Mouse (Mus musculus): ENCODE results near the gene Afap1. TPM values are rescaled to one million over a fixed set of nuclear protein-coding genes. Genes with fewer than 3 reads are reported as not detected.

Gene Afap1
- 17.2 and 19.7 TPM in 2 replicates for polyA plus RNA-seq (2012; rRNA removed)

- peaks cover 11% of the 10 kb centered on the region; the same call in 1 of the 2 replicates for H3K4me1 ChIP-seq (ENCODE audit: control insufficient read depth, insufficient read depth, low read length)
- H3K27ac ChIP-seq (ENCODE audit: insufficient read depth, low read depth, low read length): peak within 1 kb of the TSS; percentile 77
- H3K27me3 ChIP-seq (replicated peaks; ENCODE audit: control insufficient read depth, insufficient read depth, low read length): no peaks in the 10 kb centered on the region
- TF ChIP-seq CTCF (conservative IDR thresholded peaks at IDR 0.05; ENCODE audit: insufficient read depth, insufficient read length, low read depth, low read length): no peak
- no peak for TF ChIP-seq POLR2A (IDR thresholded peaks at IDR 0.05; ENCODE audit: low read depth, low read length)
- peak; percentile 100 for DNase-seq
- peak within 1 kb of the TSS; percentile 80 for H3K4me3 ChIP-seq (ENCODE audit: insufficient read depth, low read depth, low read length)
- under 1% methylated on average over 49 of the region's 49 CpGs for WGBS
- no peaks in the 10 kb centered on the region for H3K36me3 ChIP-seq (ENCODE audit: control insufficient read depth, insufficient read depth, low read length)
These were observed at the start of gene Afap1 for GRCm38 (mm10) chr5:35893093-35893804. Gene Afap1 (plus strand): TSS chr5:35893319.

DNA sequence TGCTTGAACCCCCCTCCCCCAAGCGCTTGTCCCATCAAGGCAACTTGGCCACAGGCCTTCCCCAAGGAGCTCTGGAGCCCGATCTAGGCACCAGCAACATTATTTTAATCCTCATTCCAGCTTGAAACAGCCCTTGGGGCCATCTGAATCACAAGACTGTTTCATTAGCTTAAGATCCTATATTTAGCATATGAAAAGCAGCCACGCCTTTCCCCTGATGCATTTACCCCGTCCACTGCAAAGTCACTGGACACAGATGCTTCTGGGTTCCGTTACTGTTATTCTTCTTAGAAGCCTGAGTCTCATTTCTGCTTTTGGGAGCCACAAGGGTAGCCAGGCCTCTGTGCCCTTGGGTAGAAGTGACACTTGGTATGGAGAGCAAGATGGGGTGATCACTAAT, 41.6 kb upstream of the Afap1 start:
- WGBS: 85% methylated on average over 5 of the region's 5 CpGs
- Histone ChIP-seq H3K4me3 (ENCODE audit: insufficient read depth, low read depth, low read length) (no peak overlapping the region), H3K36me3 (ENCODE audit: control insufficient read depth, insufficient read depth, low read length) (no peaks in the 10 kb centered on the region), H3K27ac (ENCODE audit: insufficient read depth, low read depth, low read length) (no peak overlapping the region), H3K4me1 (ENCODE audit: control insufficient read depth, insufficient read depth, low read length) (no peaks in the 10 kb centered on the region), H3K27me3 (replicated peaks; ENCODE audit: control insufficient read depth, insufficient read depth, low read length) (no peaks in the 10 kb centered on the region)
- DNase-seq: no peak
- TF ChIP-seq CTCF (conservative IDR thresholded peaks at IDR 0.05; ENCODE audit: insufficient read depth, insufficient read length, low read depth, low read length): no peak
- no peak for TF ChIP-seq POLR2A (IDR thresholded peaks at IDR 0.05; ENCODE audit: low read depth, low read length)

DNA sequence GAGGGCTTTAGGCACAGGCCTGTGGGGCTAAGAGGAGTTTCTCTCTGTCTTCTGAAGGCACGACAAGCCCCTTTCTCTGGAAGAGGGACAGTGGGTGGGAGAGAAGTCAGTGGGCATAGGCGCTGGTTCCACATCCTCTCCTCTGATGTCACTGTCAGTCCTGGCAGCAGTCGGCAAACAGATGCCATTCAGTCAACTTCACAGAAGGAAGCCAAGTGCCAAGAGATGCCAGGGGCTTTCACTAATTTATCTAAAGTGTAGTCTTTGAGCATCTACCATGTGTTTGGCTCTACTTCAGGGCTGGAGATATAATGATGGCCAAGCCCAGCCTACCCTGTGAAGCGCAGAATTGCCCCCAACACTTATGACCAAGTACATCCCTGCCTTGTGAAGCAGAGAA, 39.7 kb upstream of the Afap1 start:
- DNase-seq: no peak
- Histone ChIP-seq H3K27ac (ENCODE audit: insufficient read depth, low read depth, low read length) (no peak overlapping the region), H3K27me3 (replicated peaks; ENCODE audit: control insufficient read depth, insufficient read depth, low read length) (no peaks in the 10 kb centered on the region), H3K36me3 (ENCODE audit: control insufficient read depth, insufficient read depth, low read length) (no peaks in the 10 kb centered on the region), H3K4me1 (ENCODE audit: control insufficient read depth, insufficient read depth, low read length) (no peaks in the 10 kb centered on the region), H3K4me3 (ENCODE audit: insufficient read depth, low read depth, low read length) (no peak overlapping the region)
- TF ChIP-seq POLR2A (IDR thresholded peaks at IDR 0.05; ENCODE audit: low read depth, low read length) (no peak), CTCF (conservative IDR thresholded peaks at IDR 0.05; ENCODE audit: insufficient read depth, insufficient read length, low read depth, low read length) (no peak)
- WGBS: 95% methylated on average over 4 of the region's 4 CpGs

- 47% methylated on average over 3 of the region's 3 CpGs for WGBS
- Histone ChIP-seq H3K27me3 (replicated peaks; ENCODE audit: control insufficient read depth, insufficient read depth, low read length) (no peaks in the 10 kb centered on the region), H3K4me3 (ENCODE audit: insufficient read depth, low read depth, low read length) (no peak overlapping the region), H3K36me3 (ENCODE audit: control insufficient read depth, insufficient read depth, low read length) (no peaks in the 10 kb centered on the region), H3K4me1 (ENCODE audit: control insufficient read depth, insufficient read depth, low read length) (no peaks in the 10 kb centered on the region), H3K27ac (ENCODE audit: insufficient read depth, low read depth, low read length) (no peak overlapping the region)
- no peak for DNase-seq
- TF ChIP-seq CTCF (conservative IDR thresholded peaks at IDR 0.05; ENCODE audit: insufficient read depth, insufficient read length, low read depth, low read length): no peak
- no peak for TF ChIP-seq POLR2A (IDR thresholded peaks at IDR 0.05; ENCODE audit: low read depth, low read length)
These were observed 36.9 kb upstream of the Afap1 start for GRCm38 (mm10) chr5:35856245-35856644.

DNA sequence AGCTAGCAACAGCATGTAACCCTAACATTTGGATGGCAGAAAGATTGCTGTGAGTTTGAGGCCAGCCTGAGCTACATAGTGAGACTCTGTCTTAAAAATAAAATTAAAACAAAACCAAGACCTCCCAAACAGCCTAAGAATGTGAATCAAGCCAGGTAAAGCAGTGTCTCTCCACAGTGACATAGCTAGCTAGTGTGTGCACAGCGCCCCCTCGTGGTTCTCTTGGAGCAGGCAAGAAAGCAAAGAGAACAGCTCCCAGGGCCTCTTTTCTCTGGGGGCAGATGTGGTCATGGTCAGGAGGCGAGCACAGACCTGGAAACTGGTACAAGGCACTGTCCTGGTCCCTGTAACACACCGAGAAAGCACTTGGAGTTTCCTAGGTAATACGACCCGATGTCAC, 35.0 kb upstream of the Afap1 start:
- WGBS: 35% methylated on average over 6 of the region's 6 CpGs
- Histone ChIP-seq H3K4me3 (ENCODE audit: insufficient read depth, low read depth, low read length) (no peak overlapping the region), H3K4me1 (ENCODE audit: control insufficient read depth, insufficient read depth, low read length) (no peaks in the 10 kb centered on the region), H3K27ac (ENCODE audit: insufficient read depth, low read depth, low read length) (no peak overlapping the region), H3K27me3 (replicated peaks; ENCODE audit: control insufficient read depth, insufficient read depth, low read length) (no peaks in the 10 kb centered on the region), H3K36me3 (ENCODE audit: control insufficient read depth, insufficient read depth, low read length) (no peaks in the 10 kb centered on the region)
- TF ChIP-seq CTCF (conservative IDR thresholded peaks at IDR 0.05; ENCODE audit: insufficient read depth, insufficient read length, low read depth, low read length): peak; percentile 84
- no peak for TF ChIP-seq POLR2A (IDR thresholded peaks at IDR 0.05; ENCODE audit: low read depth, low read length)
- DNase-seq: peak; percentile 47

- no peak for DNase-seq
- H3K27me3 ChIP-seq (replicated peaks; ENCODE audit: control insufficient read depth, insufficient read depth, low read length): no peaks in the 10 kb centered on the region
- H3K27ac ChIP-seq (ENCODE audit: insufficient read depth, low read depth, low read length): no peak overlapping the region
- 98% methylated on average over 2 of the region's 2 CpGs for WGBS
- H3K4me3 ChIP-seq (ENCODE audit: insufficient read depth, low read depth, low read length): no peak overlapping the region
- no peaks in the 10 kb centered on the region for H3K36me3 ChIP-seq (ENCODE audit: control insufficient read depth, insufficient read depth, low read length)
- H3K4me1 ChIP-seq (ENCODE audit: control insufficient read depth, insufficient read depth, low read length): no peaks in the 10 kb centered on the region
- no peak for TF ChIP-seq POLR2A (IDR thresholded peaks at IDR 0.05; ENCODE audit: low read depth, low read length)
- TF ChIP-seq CTCF (conservative IDR thresholded peaks at IDR 0.05; ENCODE audit: insufficient read depth, insufficient read length, low read depth, low read length): no peak
These were observed 31.7 kb upstream of the Afap1 start for GRCm38 (mm10) chr5:35861456-35861855.

- Histone ChIP-seq H3K4me3 (ENCODE audit: insufficient read depth, low read depth, low read length) (no peak overlapping the region), H3K27me3 (replicated peaks; ENCODE audit: control insufficient read depth, insufficient read depth, low read length) (no peaks in the 10 kb centered on the region), H3K36me3 (ENCODE audit: control insufficient read depth, insufficient read depth, low read length) (no peaks in the 10 kb centered on the region), H3K4me1 (ENCODE audit: control insufficient read depth, insufficient read depth, low read length) (no peaks in the 10 kb centered on the region), H3K27ac (ENCODE audit: insufficient read depth, low read depth, low read length) (no peak overlapping the region)
- 86% methylated on average over 4 of the region's 4 CpGs for WGBS
- DNase-seq: no peak
- no peak for TF ChIP-seq POLR2A (IDR thresholded peaks at IDR 0.05; ENCODE audit: low read depth, low read length)
- TF ChIP-seq CTCF (conservative IDR thresholded peaks at IDR 0.05; ENCODE audit: insufficient read depth, insufficient read length, low read depth, low read length): no peak
These were observed 23.1 kb upstream of the Afap1 start for GRCm38 (mm10) chr5:35869973-35870372.

Data from kidney, adult 2 months (tissue).